Mouse (Mus musculus): Measurements from ENCODE around the gene Slco3a1.

DNA sequence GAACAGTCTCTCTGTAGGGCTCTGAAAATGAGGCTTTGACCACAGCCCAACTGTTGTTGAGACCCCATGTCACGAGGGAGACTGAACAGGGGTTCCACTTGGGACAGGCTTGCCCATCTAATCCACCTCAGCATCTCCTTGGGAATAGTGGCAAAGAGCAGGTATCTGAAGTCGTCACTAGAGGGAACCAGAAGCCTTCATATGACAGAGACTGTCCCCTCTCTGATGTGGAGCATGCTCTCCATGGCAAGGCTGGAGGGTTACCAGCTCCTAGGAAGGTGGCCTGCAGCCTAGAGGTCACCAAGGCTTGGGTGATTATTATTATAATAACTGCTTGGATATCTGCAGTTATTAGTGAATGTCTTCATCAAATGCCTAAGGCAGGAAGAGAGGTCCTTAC, 183.4 kb downstream of the Slco3a1 start:
- no peak for TF ChIP-seq CTCF (IDR thresholded peaks at IDR 0.05; ENCODE audit: low read depth, low read length)
- no peak for TF ChIP-seq GATA1 (IDR thresholded peaks at IDR 0.05; ENCODE audit: borderline replicate concordance, low read length)
